Mouse (Mus musculus) layer of hippocampus, adult 2 months (tissue): ENCODE measurements at regions not wholly inside any gene's neighbourhood (a gene's known extent, or its start where the extent isn't known, plus 50 kb on each side); places are given as distances from the start of the nearest gene placed in this dataset.

Source experiments
- DNase-seq, 2 experiments: peaks; one replicate each; pipeline ENCODE4 v3.0.0; 2022; ENCODE audit warnings: low spot score in 2 of 2
- H3K27ac ChIP-seq: fragments of 200-600 bp; 2 replicates; pipeline ENCODE4 v1.8.1; 2022
- H3K4me3 ChIP-seq: fragments of 200-600 bp; 2 replicates; pipeline ENCODE4 v1.8.1; 2022; ENCODE audit warnings: mild to moderate bottlenecking
- CTCF ChIP-seq: fragments of 200-600 bp; conservative IDR thresholded peaks from 2 replicates; pipeline ENCODE4 v1.8.1; 2022; ENCODE audit warnings: antibody characterized with exemption, mild to moderate bottlenecking, moderate library complexity

DNA sequence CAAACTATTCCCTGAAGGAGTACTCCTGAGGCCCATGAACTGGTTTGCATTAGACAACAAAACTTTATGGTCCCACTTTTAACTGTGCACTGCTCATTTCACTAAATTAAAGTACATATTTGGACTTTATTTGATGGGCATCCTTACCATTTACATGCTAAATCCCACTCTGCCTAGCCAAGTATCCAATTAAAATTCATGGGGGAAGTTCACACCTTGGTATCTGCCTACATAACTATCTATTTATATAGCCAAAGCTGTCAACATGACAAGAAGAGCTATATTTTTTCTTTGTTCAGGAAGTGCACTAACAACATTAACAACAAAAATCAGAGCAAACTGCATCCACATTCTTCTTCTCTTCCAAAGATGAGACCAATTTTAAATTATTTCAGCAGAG, 317.7 kb upstream of the Nwd2 start:
- DNase-seq = no peak
- Histone ChIP-seq H3K27ac (no peak overlapping the region), H3K4me3 (no peak overlapping the region)
- TF ChIP-seq CTCF = no peak

DNA sequence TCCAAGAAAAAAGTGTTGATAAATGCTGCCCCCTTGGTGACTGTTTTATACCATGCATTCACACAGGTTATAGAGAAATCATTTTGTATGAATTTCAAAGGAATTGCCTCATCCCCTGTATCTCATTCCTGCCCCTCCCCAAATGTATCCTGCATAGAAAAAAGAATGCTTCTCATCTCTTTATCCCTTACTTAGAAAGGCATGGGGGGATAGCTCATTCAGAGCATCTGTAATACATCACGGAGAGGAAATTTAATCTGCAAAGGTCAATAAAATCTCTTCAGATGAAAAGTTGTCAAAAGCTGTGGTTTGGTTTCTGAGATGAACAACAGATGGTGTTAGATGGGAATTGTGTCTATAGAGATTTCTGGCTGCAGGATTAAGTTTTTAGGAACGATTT, 297.8 kb upstream of the Nwd2 start:
- DNase-seq = no peak
- no peak overlapping the region for H3K27ac ChIP-seq
- TF ChIP-seq CTCF = peak; percentile 17; the same call in 1 of the 2 replicates
- no peak overlapping the region for H3K4me3 ChIP-seq

DNA sequence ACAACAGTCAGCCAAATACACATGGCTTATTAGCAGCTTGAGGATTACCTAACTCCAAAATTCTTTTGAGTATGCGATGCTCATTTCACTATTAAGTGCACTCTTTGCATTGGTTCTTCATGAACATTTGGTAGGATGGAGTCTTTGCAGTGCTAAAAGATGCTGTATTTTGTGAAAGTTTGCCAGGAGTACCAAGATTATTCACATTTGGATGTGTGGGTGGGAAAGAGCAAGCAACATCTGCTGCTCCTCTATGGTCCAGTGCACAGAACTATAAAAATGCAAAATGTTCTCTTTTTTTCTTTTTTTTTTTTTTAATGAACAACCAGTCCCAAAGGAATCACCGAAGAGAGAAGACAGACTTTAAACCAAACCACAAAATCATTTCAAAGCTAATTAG, 256.9 kb upstream of the Nwd2 start:
- Histone ChIP-seq H3K4me3 (no peak overlapping the region), H3K27ac (peak overlapping the region; percentile 44; the same call in 1 of the 2 replicates)
- no peak for TF ChIP-seq CTCF
- DNase-seq = peak; percentile 14 to 67

DNA sequence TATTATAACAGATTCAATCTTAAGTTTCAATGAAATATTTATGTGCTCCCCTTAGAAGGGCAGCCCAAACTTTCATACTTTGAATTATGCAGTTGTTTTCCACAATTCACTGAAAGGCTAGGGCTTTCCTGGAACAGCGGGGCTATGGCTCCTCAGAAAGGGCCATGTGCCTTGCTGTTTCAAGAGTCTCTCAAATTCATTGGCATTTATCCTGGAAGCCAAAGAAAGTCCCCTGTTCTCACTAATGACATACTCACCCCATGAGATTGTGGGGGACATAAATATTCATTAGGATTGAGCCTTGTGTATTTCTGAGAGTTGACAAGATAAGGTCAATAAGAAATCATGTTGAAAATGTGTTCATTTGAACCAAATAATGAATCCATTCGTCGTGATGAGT, 250.9 kb upstream of the Nwd2 start:
- no peak overlapping the region for H3K4me3 ChIP-seq
- no peak for DNase-seq
- H3K27ac ChIP-seq = no peak overlapping the region
- TF ChIP-seq CTCF = no peak

DNA sequence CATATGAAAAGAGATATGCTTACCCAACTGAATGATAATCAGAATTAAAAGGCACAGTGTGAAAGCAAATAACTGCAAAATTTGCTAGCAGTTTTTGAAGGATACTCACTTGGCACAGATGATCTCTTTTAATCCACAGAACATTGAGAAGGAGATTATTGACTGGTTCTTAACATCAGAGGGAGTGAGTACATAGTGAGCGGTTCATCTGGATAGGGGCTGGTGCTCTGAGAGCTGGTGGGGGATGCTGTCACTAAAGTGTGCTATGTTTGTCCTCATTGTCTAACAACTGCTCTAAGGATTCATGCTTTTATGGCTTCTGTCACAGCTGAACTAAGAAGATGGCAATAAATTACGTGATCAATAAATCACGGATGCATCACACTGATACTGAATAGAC, 218.7 kb upstream of the Nwd2 start:
- no peak for TF ChIP-seq CTCF
- H3K27ac ChIP-seq = no peak overlapping the region
- no peak overlapping the region for H3K4me3 ChIP-seq
- DNase-seq = no peak

DNA sequence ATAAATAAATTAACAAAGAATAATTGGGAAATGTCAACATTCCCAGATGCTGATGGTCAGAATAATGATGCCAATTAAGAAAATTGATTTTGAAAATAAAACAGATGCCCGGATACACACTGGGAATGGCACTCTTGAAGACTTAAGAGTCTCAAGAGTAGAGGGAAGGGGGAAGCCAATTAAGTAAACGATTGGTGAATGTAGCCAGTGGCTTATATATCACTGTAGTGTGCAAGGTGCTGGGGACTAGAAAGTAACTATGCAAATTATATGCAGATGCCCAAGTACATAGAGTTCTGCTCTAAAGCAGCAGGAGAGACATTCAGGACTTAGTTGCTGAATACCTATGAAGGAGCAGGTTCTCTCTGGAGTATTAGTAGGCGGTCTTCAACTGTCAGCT, 204.5 kb upstream of the Nwd2 start:
- Histone ChIP-seq H3K4me3 (no peak overlapping the region), H3K27ac (no peak overlapping the region)
- no peak for DNase-seq
- TF ChIP-seq CTCF = no peak

DNA sequence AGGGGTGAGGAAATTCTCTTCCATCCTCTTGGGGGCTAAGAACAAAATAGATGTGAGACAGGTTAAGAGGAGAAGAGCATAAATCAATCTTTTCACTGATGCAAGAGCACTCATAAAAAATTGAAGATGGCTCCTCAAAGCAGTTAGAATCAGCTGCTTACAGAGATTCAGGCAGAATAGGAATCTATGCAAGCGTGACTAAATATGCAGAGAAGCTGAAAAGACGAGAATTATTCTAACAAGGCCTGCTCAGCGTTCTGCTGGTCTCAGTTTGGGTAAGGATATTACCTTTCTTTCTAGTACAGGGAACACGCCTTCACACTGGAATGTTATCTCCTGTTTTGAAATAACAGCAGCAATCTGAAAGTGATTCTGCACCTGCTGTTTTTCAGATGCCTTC, 203.7 kb upstream of the Nwd2 start:
- no peak for TF ChIP-seq CTCF
- no peak overlapping the region for H3K4me3 ChIP-seq
- DNase-seq = peak in 1 of 2 experiments; percentile 20
- H3K27ac ChIP-seq = no peak overlapping the region

DNA sequence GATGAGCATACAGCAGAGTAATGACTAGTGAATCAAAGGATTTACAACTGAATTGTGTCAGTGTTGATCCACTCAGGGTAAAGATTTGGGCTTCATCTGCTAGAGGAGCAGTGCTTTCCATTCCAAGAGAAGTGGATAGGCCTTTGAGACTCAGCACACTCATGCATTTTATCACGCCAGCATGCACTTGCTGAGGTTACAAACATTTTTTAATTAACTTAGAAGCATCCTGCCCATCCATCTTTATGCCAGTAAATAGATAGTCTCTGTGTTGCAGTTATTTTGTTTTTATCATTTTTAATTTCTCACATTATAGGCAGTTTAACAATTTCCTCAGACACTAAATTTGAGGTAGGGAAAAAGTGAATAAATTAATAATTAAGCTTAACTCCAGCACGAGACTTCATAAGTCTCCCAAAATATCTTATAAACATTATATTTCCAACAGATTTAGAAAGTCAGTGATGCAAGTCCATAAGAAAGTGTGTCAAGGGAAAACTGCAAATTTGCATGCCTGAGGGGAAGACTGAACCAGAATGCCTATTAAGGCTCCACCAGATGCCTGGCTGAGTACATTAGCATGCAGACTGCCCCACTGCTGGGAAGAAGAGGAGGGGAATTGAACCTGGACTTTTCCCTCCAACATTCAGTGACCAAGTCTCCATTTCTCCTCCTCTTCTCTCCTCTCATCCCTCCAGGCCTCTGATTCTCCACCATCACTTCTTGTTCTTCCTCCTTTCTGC, 180.2 kb upstream of the Nwd2 start:
- Histone ChIP-seq H3K4me3 (no peak overlapping the region), H3K27ac (no peak overlapping the region)
- TF ChIP-seq CTCF = no peak
- DNase-seq = no peak

DNA sequence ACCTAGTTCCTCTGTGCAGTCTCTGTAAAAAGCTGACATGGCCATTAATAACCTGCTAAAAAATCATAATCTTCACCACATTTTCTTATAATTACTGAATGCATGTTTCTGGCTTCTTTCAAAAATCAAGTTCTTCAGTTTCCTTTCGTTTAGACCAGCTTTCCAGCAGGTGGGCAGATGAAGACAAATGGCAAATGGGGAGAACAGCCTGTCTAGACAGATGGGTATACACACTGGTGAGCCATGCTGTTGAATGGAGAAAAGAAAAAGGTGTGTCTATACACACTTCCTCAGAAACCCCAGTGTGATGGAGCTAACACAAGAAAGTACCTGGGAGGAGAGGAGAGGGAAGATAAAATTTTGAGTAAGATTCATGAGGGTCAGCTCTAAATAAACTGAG, 179.2 kb upstream of the Nwd2 start:
- H3K27ac ChIP-seq = no peak overlapping the region
- DNase-seq = peak; percentile 16 to 43
- no peak overlapping the region for H3K4me3 ChIP-seq
- TF ChIP-seq CTCF = no peak

DNA sequence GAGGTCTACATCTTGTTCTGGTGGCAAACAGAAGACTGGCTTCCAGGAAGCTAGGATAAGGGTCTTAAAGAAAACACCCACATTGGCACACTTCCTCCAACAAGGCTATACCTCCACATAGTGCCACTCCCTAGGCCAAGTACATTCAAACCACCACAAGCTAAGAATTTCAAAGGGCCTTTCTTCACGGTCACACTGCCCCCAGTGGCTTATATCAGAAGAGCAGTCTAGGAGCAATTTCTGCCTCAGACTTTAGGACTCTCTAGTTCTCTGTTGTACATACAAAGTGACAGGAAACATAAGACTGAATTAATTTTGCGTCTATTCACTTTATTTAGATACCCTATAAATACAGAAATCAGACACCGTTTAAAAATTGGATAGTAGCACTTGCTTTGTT, 175.7 kb upstream of the Nwd2 start:
- no peak for DNase-seq
- TF ChIP-seq CTCF = peak; percentile 56
- Histone ChIP-seq H3K27ac (no peak overlapping the region), H3K4me3 (no peak overlapping the region)

DNA sequence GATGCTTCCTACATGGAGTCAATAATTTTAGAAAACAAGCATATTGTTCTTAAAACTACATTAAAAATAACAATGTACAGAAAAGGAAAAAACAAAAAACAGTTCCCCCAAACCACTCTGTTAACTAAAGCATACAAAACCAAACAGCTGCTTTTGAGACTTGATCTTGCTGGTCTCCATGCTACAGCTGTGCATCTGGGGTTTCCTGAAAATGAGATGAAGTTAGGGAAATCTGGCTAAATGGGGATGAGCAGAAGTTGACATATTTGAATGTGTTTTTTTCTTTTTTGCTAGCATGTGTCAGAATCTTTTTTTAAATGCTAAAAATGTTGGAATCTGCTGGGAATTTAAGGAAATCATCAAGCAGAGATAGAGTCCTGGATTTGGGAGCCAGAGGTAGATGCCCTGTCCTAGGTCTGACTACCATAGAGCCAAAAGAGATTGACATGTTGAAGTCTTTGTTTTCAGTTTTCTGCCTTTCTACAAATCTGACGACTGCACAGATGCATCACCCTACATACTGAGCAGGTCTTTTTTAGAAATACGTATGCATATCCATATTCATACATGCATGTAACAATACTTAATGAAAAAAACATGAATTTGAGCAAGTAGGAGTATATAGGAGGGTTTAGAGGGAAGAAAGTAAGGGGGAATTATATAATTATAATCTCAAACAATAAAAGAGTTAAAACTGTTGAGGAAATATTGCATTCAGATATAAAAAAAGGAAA, 172.5 kb upstream of the Nwd2 start:
- no peak for TF ChIP-seq CTCF
- no peak overlapping the region for H3K27ac ChIP-seq

DNA sequence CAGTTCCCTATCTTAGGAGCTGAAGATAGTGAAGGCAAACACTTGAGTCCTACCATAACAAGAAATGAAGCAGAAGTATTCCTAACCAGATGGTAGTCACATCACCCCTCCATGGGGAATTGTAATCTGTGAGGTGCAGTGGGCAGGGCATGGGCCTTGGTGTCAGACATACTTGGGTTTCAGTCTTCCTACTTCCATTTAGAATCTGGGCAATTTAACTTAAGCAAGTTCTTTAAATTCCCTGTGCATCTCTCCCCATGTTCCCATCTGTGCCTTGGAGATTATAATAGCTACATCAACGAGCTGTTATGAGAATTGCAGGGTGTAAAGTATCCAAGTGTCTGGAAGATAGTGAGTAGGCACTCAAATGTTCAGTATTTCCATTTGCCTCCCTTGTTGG, 149.9 kb upstream of the Nwd2 start:
- no peak for TF ChIP-seq CTCF

More for the DNA sequence above, 172.5 kb upstream of the Nwd2 start:
- DNase-seq = no peak
- no peak overlapping the region for H3K4me3 ChIP-seq

DNA sequence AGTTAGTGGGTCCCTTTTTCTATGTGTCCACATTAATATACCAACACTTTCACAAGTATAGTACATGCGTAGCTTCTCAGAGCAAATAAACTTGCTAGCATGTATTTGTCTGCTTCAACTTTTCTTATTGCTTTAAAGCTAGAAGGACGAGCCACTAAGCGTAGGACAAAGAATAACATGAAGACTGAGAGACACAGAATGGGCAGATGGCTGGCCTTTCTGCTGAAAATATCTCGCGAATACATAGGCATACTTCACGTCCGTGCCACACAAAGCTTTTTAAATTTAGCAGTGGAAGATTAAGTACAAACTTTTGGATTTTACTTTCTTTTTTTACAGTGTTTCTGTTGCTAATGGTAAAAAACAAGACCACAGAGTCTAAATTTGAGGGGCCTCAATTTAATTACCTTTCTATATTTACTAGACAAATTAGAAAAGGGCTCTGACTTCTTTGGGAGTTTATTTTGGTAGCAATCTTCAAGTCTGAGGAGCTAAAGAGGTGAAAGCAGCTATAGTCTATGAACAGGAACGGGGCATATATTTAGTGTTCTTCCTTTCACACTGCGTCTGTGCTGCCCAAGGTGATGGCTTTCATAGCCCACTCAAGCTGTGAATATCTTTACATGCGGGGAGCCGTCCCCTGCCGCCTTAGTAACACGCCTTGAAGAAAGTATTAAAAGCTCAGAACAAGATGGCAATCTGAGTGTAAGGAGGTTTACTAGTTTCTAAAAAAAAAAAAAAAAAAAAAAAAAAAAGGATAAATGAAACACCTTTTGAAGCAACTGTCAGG, 145.7 kb upstream of the Nwd2 start:
- no peak for TF ChIP-seq CTCF
- Histone ChIP-seq H3K27ac (no peak overlapping the region), H3K4me3 (no peak overlapping the region)
- peak in 1 of 2 experiments; percentile 10 for DNase-seq

More for the DNA sequence above, 149.9 kb upstream of the Nwd2 start:
- H3K27ac ChIP-seq = peak overlapping the region; percentile 20; the same call in 1 of the 2 replicates
- peak; percentile 23 to 56 for DNase-seq
- no peak overlapping the region for H3K4me3 ChIP-seq
